ENCODE assay signal across 19 mouse cellular contexts in genomic region chr9:45715387-45715786, GRCm38 (mm10).
A peak's percentile ranks its signal among the peaks of the same experiment; 100 is the strongest.
DNase-seq lines count a peak whose midpoint lies in the region; ATAC-seq and TF ChIP-seq lines count a peak whose summit lies in the region.
"Had no signal": no experiment of that assay in that cellular context is flagged by ENCODE, and none has a peak within 500 bp of the region (broad histone marks: within the 10 kb centered on the region; RNA-seq: fewer than 3 reads in every experiment).

No protein-coding gene starts in this region.

- dilution Hi-C loops in CH12.LX (cut with MboI; ENCODE audit: extremely low pct_ligation_motif_present, extremely low pct_unique_long_range_greater_than_20kb, low sequenced_read_pairs) = no loop called here

- no peaks in the 10 kb centered on the region for H3K79me2 ChIP-seq in CH12.LX (replicated peaks; ENCODE audit: control insufficient read depth, extremely low read depth, insufficient read depth, poor library complexity, severe bottlenecking)

- DNase-seq in A20 (ENCODE audit: low read depth, low spot score) = peak; percentile 24
- peak; percentile 11 for DNase-seq in CH12.LX (ENCODE audit: extremely low read depth)
- peak; percentile 9 for DNase-seq in c-Kit-positive CD71-positive TER-119-positive erythroid progenitor cells, embryonic 14.5 days (ENCODE audit: low spot score)
- DNase-seq in embryo, embryonic 11 days = no peak
- no peak for DNase-seq in natural killer cell, adult 2 months (ENCODE audit: low spot score in 2 of 2)
- DNase-seq: adrenal gland, postnatal 10 days; B cell, adult 2 months; cerebellum, adult 11-12 months; cerebellum, postnatal 10 days; forebrain, postnatal 0 days; heart, adult 2 months had no signal

- TF ChIP-seq POLR2A in CH12.LX (IDR thresholded peaks at IDR 0.05; ENCODE audit: low read depth, low read length) = no peak

- no peaks in the 10 kb centered on the region for H3K36me3 ChIP-seq in CH12.LX (replicated peaks in 1 of 2; ENCODE audit: control insufficient read depth in 1 of 2, insufficient read depth in 1 of 2, low read length in 1 of 2)
- H3K36me3 ChIP-seq: embryonic facial prominence, embryonic 13.5 days; heart, embryonic 15.5 days; hindbrain, embryonic 10.5 days; intestine, embryonic 15.5 days had no signal

- H3K27me3 ChIP-seq in CH12.LX (replicated peaks) = peaks cover 71% of the 10 kb centered on the region
- H3K27me3 ChIP-seq: embryonic facial prominence, embryonic 13.5 days; forebrain, embryonic 13.5 days; intestine, embryonic 15.5 days had no signal

- ATAC-seq in megakaryocyte-erythroid progenitor cell, adult 5-6 weeks (replicated peaks; ENCODE audit: low FRiP score, low TSS enrichment, poor library complexity, severe bottlenecking) = peak; percentile 75
- ATAC-seq: forebrain, embryonic 13.5 days; forebrain, postnatal 0 days; intestine, embryonic 15.5 days had no signal

- H3K9me3 ChIP-seq in CH12.LX (replicated peaks; ENCODE audit: low read length) = no peaks in the 10 kb centered on the region
- H3K9me3 ChIP-seq: embryonic facial prominence, embryonic 13.5 days; forebrain, embryonic 13.5 days; heart, embryonic 15.5 days; hindbrain, embryonic 10.5 days; intestine, embryonic 15.5 days had no signal

- TF ChIP-seq EP300 in CH12.LX (IDR thresholded peaks at IDR 0.05; ENCODE audit: low read length) = no peak

- TF ChIP-seq CTCF in CH12.LX (conservative IDR thresholded peaks at IDR 0.05 in 1 of 2, IDR thresholded peaks at IDR 0.05 in 1 of 2; ENCODE audit: low read depth in 2 of 2, low read length in 2 of 2) = no peak

- H3K4me2 ChIP-seq in CH12.LX (ENCODE audit: insufficient read depth, low read depth, poor library complexity, severe bottlenecking) = no peak overlapping the region
- H3K4me2 ChIP-seq: embryonic facial prominence, embryonic 13.5 days; forebrain, embryonic 13.5 days; heart, embryonic 11.5 days; heart, embryonic 15.5 days; hindbrain, embryonic 14.5 days; intestine, embryonic 15.5 days had no signal

- in situ Hi-C loops in CH12.LX (cut with MboI; ENCODE audit: low pct_ligation_motif_present, low pct_unique_long_range_greater_than_20kb, low sequenced_read_pairs) = no loop called here

- no peak overlapping the region for H3K4me3 ChIP-seq in CH12.LX (replicated peaks in 1 of 3; ENCODE audit: low read depth in 2 of 3, low read length in 2 of 3, poor library complexity in 1 of 3)
- H3K4me3 ChIP-seq: embryonic facial prominence, embryonic 13.5 days; forebrain, embryonic 13.5 days; heart, adult 2 months; heart, embryonic 15.5 days; hindbrain, embryonic 10.5 days; intestine, embryonic 15.5 days had no signal

- H3K9ac ChIP-seq in CH12.LX (ENCODE audit: insufficient read depth, low read depth) = no peak overlapping the region
- H3K9ac ChIP-seq: embryonic facial prominence, embryonic 13.5 days; forebrain, embryonic 13.5 days; forebrain, postnatal 0 days; heart, embryonic 15.5 days; hindbrain, embryonic 14.5 days; intestine, embryonic 15.5 days had no signal

- no peak overlapping the region for H3K27ac ChIP-seq in CH12.LX (ENCODE audit: insufficient read depth, low read depth)
- H3K27ac ChIP-seq: embryonic facial prominence, embryonic 13.5 days; forebrain, embryonic 13.5 days; heart, adult 2 months; heart, embryonic 15.5 days; hindbrain, embryonic 10.5 days; hindbrain, embryonic 14.5 days; intestine, embryonic 15.5 days had no signal

- H3K4me1 ChIP-seq in CH12.LX (ENCODE audit: control insufficient read depth in 1 of 2, insufficient read depth in 2 of 2) = 0 out of 4 replicates have a peak, but pooled peaks cover 0 to 4% of the 10 kb centered on the region in 2 experiments
- H3K4me1 ChIP-seq: embryonic facial prominence, embryonic 13.5 days; heart, embryonic 15.5 days; hindbrain, embryonic 10.5 days; intestine, embryonic 15.5 days had no signal

- TF ChIP-seq RAD21 in CH12.LX (IDR thresholded peaks at IDR 0.05; ENCODE audit: low read depth, low read length) = no peak

TF ChIP-seq in CH12.LX, 34 proteins besides CTCF, POLR2A, EP300 and RAD21:
- TF ChIP-seq ZMIZ1 (IDR thresholded peaks at IDR 0.05; ENCODE audit: low read depth, low read length) (no peak), SIN3A (IDR thresholded peaks at IDR 0.05; ENCODE audit: low read length) (no peak), SMC3 (IDR thresholded peaks at IDR 0.05; ENCODE audit: low read depth, low read length) (no peak), E2F4 (IDR thresholded peaks at IDR 0.05; ENCODE audit: insufficient replicate concordance, low read depth, low read length) (no peak), ETS1 (conservative IDR thresholded peaks at IDR 0.05; ENCODE audit: low read depth, low read length) (no peak), MAX (IDR thresholded peaks at IDR 0.05; ENCODE audit: low read length) (no peak), PAX5 (IDR thresholded peaks at IDR 0.05; ENCODE audit: low read length) (no peak), UBTF (IDR thresholded peaks at IDR 0.05; ENCODE audit: low read depth, low read length) (no peak), KAT2A (IDR thresholded peaks at IDR 0.05; ENCODE audit: insufficient replicate concordance, low read length) (no peak), USF2 (conservative IDR thresholded peaks at IDR 0.05; ENCODE audit: low read depth, low read length) (no peak), IRF4 (IDR thresholded peaks at IDR 0.05; ENCODE audit: low read depth, low read length) (no peak), USF1 (IDR thresholded peaks at IDR 0.05; ENCODE audit: low read depth, low read length) (no peak), ZC3H11A (IDR thresholded peaks at IDR 0.05; ENCODE audit: low read depth, low read length) (no peak), TCF12 (IDR thresholded peaks at IDR 0.05; ENCODE audit: low read depth, low read length) (no peak), MEF2A (IDR thresholded peaks at IDR 0.05; ENCODE audit: borderline replicate concordance, low read depth, low read length) (no peak)

Comparison
In these comparisons a context has a peak if more than half of its experiments do, and no peak if none do; other contexts are left out.
1. DNase-seq: peak in A20 (single experiment), CH12.LX (single experiment) and c-Kit-positive CD71-positive TER-119-positive erythroid progenitor cells, embryonic 14.5 days (single experiment); none in embryo, embryonic 11 days (single experiment) and natural killer cell, adult 2 months (0 of 2).